12 mouse cellular contexts compared by ENCODE assay signal in the genomic region with DNA sequence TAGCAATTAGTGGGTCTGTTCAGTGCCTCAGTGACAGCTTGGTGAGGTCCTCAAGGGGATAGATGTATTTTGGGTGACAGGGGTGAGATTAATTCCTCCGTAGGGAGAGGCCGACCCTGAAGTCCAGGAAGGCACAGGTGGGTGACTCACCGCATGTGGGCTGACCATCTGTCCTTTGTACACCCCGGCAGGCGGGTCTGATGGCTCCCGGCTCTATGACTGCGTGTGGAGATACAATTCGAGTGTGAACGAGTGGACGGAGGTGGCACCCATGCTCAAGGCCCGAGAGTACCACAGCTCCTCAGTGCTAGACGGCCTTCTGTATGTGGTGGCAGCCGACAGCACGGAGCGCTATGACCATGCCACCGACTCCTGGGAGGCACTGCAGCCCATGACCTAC. TPM values are rescaled to one million over a fixed set of nuclear protein-coding genes. Genes with fewer than 3 reads are reported as not detected.
A peak's percentile ranks its signal among the peaks of the same experiment; 100 is the strongest.
DNase-seq lines count a peak whose midpoint lies in the region; ATAC-seq and TF ChIP-seq lines count a peak whose summit lies in the region.
"Had no signal": no experiment of that assay in that cellular context is flagged by ENCODE, and none has a peak within 500 bp of the region (broad histone marks: within the 10 kb centered on the region; RNA-seq: fewer than 3 reads in every experiment).

No protein-coding gene starts in this region.

- WGBS in embryonic facial prominence, embryonic 13.5 days = 91% methylated on average over 16 of the region's 16 CpGs
- WGBS in embryonic facial prominence, embryonic 10.5 days = 94% methylated on average over 16 of the region's 16 CpGs
- 74% methylated on average over 16 of the region's 16 CpGs for WGBS in heart, embryonic 16.5 days
- 93% methylated on average over 16 of the region's 16 CpGs for WGBS in liver, embryonic 15.5 days (ENCODE audit: insufficient replicate concordance)

- peaks cover 11% of the 10 kb centered on the region for H3K27me3 ChIP-seq in embryonic facial prominence, embryonic 13.5 days
- peaks cover 13% of the 10 kb centered on the region for H3K27me3 ChIP-seq in embryonic facial prominence, embryonic 10.5 days (replicated peaks; ENCODE audit: low read depth, poor library complexity, severe bottlenecking)
- no peaks in the 10 kb centered on the region for H3K27me3 ChIP-seq in heart, embryonic 16.5 days (ENCODE audit: control insufficient read depth, insufficient read depth, low read length)
- peaks cover 15% of the 10 kb centered on the region for H3K27me3 ChIP-seq in E14TG2a.4 (ENCODE audit: insufficient read depth, low read length)
- peaks cover 17% of the 10 kb centered on the region for H3K27me3 ChIP-seq in liver, embryonic 15.5 days
- H3K27me3 ChIP-seq: kidney, embryonic 15.5 days had no signal

- H3K9ac ChIP-seq in embryonic facial prominence, embryonic 13.5 days = no peak overlapping the region
- H3K9ac ChIP-seq in heart, embryonic 16.5 days (ENCODE audit: low read length) = peak overlapping the region; percentile 37
- no peak overlapping the region for H3K9ac ChIP-seq in liver, embryonic 15.5 days

- H3K36me3 ChIP-seq in embryonic facial prominence, embryonic 13.5 days = peaks cover 44% of the 10 kb centered on the region
- peaks cover 52% of the 10 kb centered on the region for H3K36me3 ChIP-seq in embryonic facial prominence, embryonic 10.5 days (replicated peaks)
- peaks cover 10% of the 10 kb centered on the region for H3K36me3 ChIP-seq in heart, embryonic 16.5 days (ENCODE audit: control insufficient read depth, insufficient read depth)
- H3K36me3 ChIP-seq in E14TG2a.4 (ENCODE audit: insufficient read depth, low read length) = peaks cover 70% of the 10 kb centered on the region
- H3K36me3 ChIP-seq in liver, embryonic 15.5 days (replicated peaks) = peaks cover 41% of the 10 kb centered on the region

- H3K4me3 ChIP-seq in embryonic facial prominence, embryonic 13.5 days = no peak overlapping the region
- no peak overlapping the region for H3K4me3 ChIP-seq in embryonic facial prominence, embryonic 10.5 days
- H3K4me3 ChIP-seq in heart, embryonic 16.5 days (ENCODE audit: low read length) = peak overlapping the region; percentile 80
- H3K4me3 ChIP-seq in E14TG2a.4 (replicated peaks; ENCODE audit: low read length) = 0 out of 2 replicates have a peak overlapping the region, but pooled peaks have one; percentile 96
- no peak overlapping the region for H3K4me3 ChIP-seq in liver, embryonic 15.5 days (replicated peaks)

- H3K4me2 ChIP-seq in embryonic facial prominence, embryonic 13.5 days = peak overlapping the region; percentile 100; the same call in 1 of the 2 replicates
- peak overlapping the region; percentile 96 for H3K4me2 ChIP-seq in heart, embryonic 16.5 days (ENCODE audit: low read depth, low read length)
- no peak overlapping the region for H3K4me2 ChIP-seq in liver, embryonic 15.5 days

- DNase-seq in embryonic facial prominence, embryonic 10.5 days (ENCODE audit: low spot score) = no peak
- DNase-seq in heart, postnatal 36 days = no peak
- no peak for DNase-seq in right cerebral cortex, postnatal 10 days (ENCODE audit: low spot score in 2 of 2)
- DNase-seq in layer of hippocampus, postnatal 14 days (ENCODE audit: low spot score in 2 of 2) = no peak
- DNase-seq: B cell, adult 2 months; right cerebral cortex, adult 18-20 months; thymus, adult 18-20 months had no signal

- no peak for ATAC-seq in embryonic facial prominence, embryonic 13.5 days (ENCODE audit: insufficient number of reproducible peaks, insufficient read depth, low FRiP score, low TSS enrichment, low read depth)
- ATAC-seq in heart, embryonic 16.5 days (replicated peaks; ENCODE audit: extremely low read depth, insufficient read depth, low FRiP score) = no peak
- no peak for ATAC-seq in liver, embryonic 15.5 days (ENCODE audit: insufficient read depth)

- peaks cover 41% of the 10 kb centered on the region for H3K4me1 ChIP-seq in embryonic facial prominence, embryonic 13.5 days
- H3K4me1 ChIP-seq in embryonic facial prominence, embryonic 10.5 days = peaks cover 46% of the 10 kb centered on the region
- H3K4me1 ChIP-seq in heart, embryonic 16.5 days (ENCODE audit: control insufficient read depth, insufficient read depth, low read length) = peaks cover 42% of the 10 kb centered on the region
- peaks cover 81% of the 10 kb centered on the region for H3K4me1 ChIP-seq in E14TG2a.4 (replicated peaks; ENCODE audit: low read depth, low read length)
- H3K4me1 ChIP-seq in liver, embryonic 15.5 days (replicated peaks) = peaks cover 65% of the 10 kb centered on the region

- no peak for TF ChIP-seq CTCF in E14TG2a.4 (conservative IDR thresholded peaks at IDR 0.05; ENCODE audit: low read length)

- no peaks in the 10 kb centered on the region for H3K9me3 ChIP-seq in embryonic facial prominence, embryonic 13.5 days
- no peaks in the 10 kb centered on the region for H3K9me3 ChIP-seq in embryonic facial prominence, embryonic 10.5 days
- H3K9me3 ChIP-seq in heart, embryonic 16.5 days (replicated peaks; ENCODE audit: control insufficient read depth, low read length) = no peaks in the 10 kb centered on the region
- no peaks in the 10 kb centered on the region for H3K9me3 ChIP-seq in E14TG2a.4 (ENCODE audit: low read length)
- no peaks in the 10 kb centered on the region for H3K9me3 ChIP-seq in liver, embryonic 15.5 days (replicated peaks)
- H3K9me3 ChIP-seq: kidney, embryonic 15.5 days had no signal

- intact Hi-C loops in heart, postnatal 36 days (cut with DNase I) = no loop called here

- no peak overlapping the region for H3K27ac ChIP-seq in embryonic facial prominence, embryonic 13.5 days
- no peak overlapping the region for H3K27ac ChIP-seq in embryonic facial prominence, embryonic 10.5 days (replicated peaks)
- H3K27ac ChIP-seq in heart, embryonic 16.5 days (ENCODE audit: low read length) = peak overlapping the region; percentile 93; the same call in 1 of the 2 replicates
- H3K27ac ChIP-seq in liver, embryonic 15.5 days (replicated peaks) = 0 out of 2 replicates have a peak overlapping the region, but pooled peaks have one; percentile 3
- H3K27ac ChIP-seq: kidney, embryonic 15.5 days had no signal

RNA-seq across cellular contexts. Expression of a gene that starts 3.5 kb away (rescaled TPM):
- 10.1 TPM in 2 replicates for polyA plus RNA-seq in embryonic facial prominence, embryonic 13.5 days (2015; fragmentation: Nextera tagmentation; extraction: Ambion mirVana)
- polyA plus RNA-seq in embryonic facial prominence, embryonic 10.5 days (2016; fragmentation: Nextera tagmentation; extraction: Ambion mirVana) = 9.7 and 10.6 TPM in 2 replicates
- 27.2 and 33.1 TPM in 2 replicates for polyA plus RNA-seq in heart, embryonic 16.5 days (2015; fragmentation: Nextera tagmentation; extraction: Ambion mirVana)
- 10 to 100 TPM; 86.2 to 91.5 TPM for total RNA-seq in heart, postnatal 36 days (2021)
- 6.3 and 7.2 TPM in 2 replicates for polyA plus RNA-seq in liver, embryonic 15.5 days (2015; fragmentation: Nextera tagmentation; extraction: Ambion mirVana)
- 10 to 100 TPM; 16.4 to 18.6 TPM for total RNA-seq in layer of hippocampus, postnatal 14 days (2021)

RNA-seq across cellular contexts. Expression of a gene that starts 15.4 kb away (rescaled TPM):
- polyA plus RNA-seq in embryonic facial prominence, embryonic 13.5 days (2015; fragmentation: Nextera tagmentation; extraction: Ambion mirVana) = 17.5 and 22.9 TPM in 2 replicates
- polyA plus RNA-seq in embryonic facial prominence, embryonic 10.5 days (2016; fragmentation: Nextera tagmentation; extraction: Ambion mirVana) = 25.0 and 26.4 TPM in 2 replicates
- 13.5 and 14.5 TPM in 2 replicates for polyA plus RNA-seq in heart, embryonic 16.5 days (2015; fragmentation: Nextera tagmentation; extraction: Ambion mirVana)
- total RNA-seq in heart, postnatal 36 days (2021) = 1 to 10 TPM; 3.5 to 4.4 TPM
- 7.8 and 8.4 TPM in 2 replicates for polyA plus RNA-seq in liver, embryonic 15.5 days (2015; fragmentation: Nextera tagmentation; extraction: Ambion mirVana)
- total RNA-seq in layer of hippocampus, postnatal 14 days (2021) = 10 to 100 TPM; 12.2 to 14.4 TPM

RNA-seq across cellular contexts. Expression of a gene that starts 16.1 kb away (rescaled TPM):
- polyA plus RNA-seq in embryonic facial prominence, embryonic 13.5 days (2015; fragmentation: Nextera tagmentation; extraction: Ambion mirVana) = 38.0 and 38.1 TPM in 2 replicates
- 29.0 and 32.1 TPM in 2 replicates for polyA plus RNA-seq in embryonic facial prominence, embryonic 10.5 days (2016; fragmentation: Nextera tagmentation; extraction: Ambion mirVana)
- 15.4 and 17.1 TPM in 2 replicates for polyA plus RNA-seq in heart, embryonic 16.5 days (2015; fragmentation: Nextera tagmentation; extraction: Ambion mirVana)
- 1 to 10 TPM; 6.4 to 7.0 TPM for total RNA-seq in heart, postnatal 36 days (2021)
- 5.1 and 5.7 TPM in 2 replicates for polyA plus RNA-seq in liver, embryonic 15.5 days (2015; fragmentation: Nextera tagmentation; extraction: Ambion mirVana)
- total RNA-seq in layer of hippocampus, postnatal 14 days (2021) = 10 to 100 TPM; 11.8 to 13.3 TPM

RNA-seq across cellular contexts. Expression of a gene that starts 23.3 kb away (rescaled TPM):
- polyA plus RNA-seq in embryonic facial prominence, embryonic 13.5 days (2015; fragmentation: Nextera tagmentation; extraction: Ambion mirVana) = 56.3 and 61.2 TPM in 2 replicates
- polyA plus RNA-seq in embryonic facial prominence, embryonic 10.5 days (2016; fragmentation: Nextera tagmentation; extraction: Ambion mirVana) = 33.5 and 34.7 TPM in 2 replicates
- polyA plus RNA-seq in heart, embryonic 16.5 days (2015; fragmentation: Nextera tagmentation; extraction: Ambion mirVana) = 28.8 and 31.2 TPM in 2 replicates
- total RNA-seq in heart, postnatal 36 days (2021) = 10 to 100 TPM; 12.8 to 12.9 TPM
- polyA plus RNA-seq in liver, embryonic 15.5 days (2015; fragmentation: Nextera tagmentation; extraction: Ambion mirVana) = 6.4 and 7.9 TPM in 2 replicates
- total RNA-seq in layer of hippocampus, postnatal 14 days (2021) = 10 to 100 TPM; 18.9 to 22.0 TPM

RNA-seq across cellular contexts. Expression of a gene that starts 26.3 kb away (rescaled TPM):
- polyA plus RNA-seq in embryonic facial prominence, embryonic 13.5 days (2015; fragmentation: Nextera tagmentation; extraction: Ambion mirVana) = 0.55 and 0.59 TPM in 2 replicates
- polyA plus RNA-seq in embryonic facial prominence, embryonic 10.5 days (2016; fragmentation: Nextera tagmentation; extraction: Ambion mirVana) = 0.50 and 0.68 TPM in 2 replicates
- 0.29 and 0.39 TPM in 2 replicates for polyA plus RNA-seq in heart, embryonic 16.5 days (2015; fragmentation: Nextera tagmentation; extraction: Ambion mirVana)
- not detected for total RNA-seq in heart, postnatal 36 days (2021)
- 0.07 and 0.13 TPM in 2 replicates for polyA plus RNA-seq in liver, embryonic 15.5 days (2015; fragmentation: Nextera tagmentation; extraction: Ambion mirVana)
- total RNA-seq in layer of hippocampus, postnatal 14 days (2021) = under 1 TPM; 0.38 to 0.92 TPM

Comparison
In these comparisons a context has a peak if more than half of its experiments do, and no peak if none do; other contexts are left out.
1. H3K27ac ChIP-seq: peak in heart, embryonic 16.5 days (single experiment) and liver, embryonic 15.5 days (single experiment); none in embryonic facial prominence, embryonic 13.5 days (single experiment) and embryonic facial prominence, embryonic 10.5 days (single experiment).
2. H3K4me3 ChIP-seq: peak in heart, embryonic 16.5 days (single experiment) and E14TG2a.4 (single experiment); none in embryonic facial prominence, embryonic 13.5 days (single experiment), embryonic facial prominence, embryonic 10.5 days (single experiment) and liver, embryonic 15.5 days (single experiment).